Mouse (Mus musculus) CH12.LX (cell line): ENCODE measurements around the gene Lyz1. TPM values are rescaled to one million over a fixed set of nuclear protein-coding genes. Genes with fewer than 3 reads are reported as not detected.

Experiments
- DNase-seq: peaks from one replicate; pipeline ENCODE4 v3.0.0-alpha.2; 2013; ENCODE audit errors: extremely low read depth
- H3K27ac ChIP-seq: 2 replicates; pipeline ENCODE4 v1.5.1; 2012; ENCODE audit warnings: low read depth, mild to moderate bottlenecking, control low read depth, moderate library complexity; ENCODE audit not compliant: insufficient read depth
- H3K27me3 ChIP-seq: replicated peaks from 2 replicates; pipeline ENCODE3; 2012; ENCODE audit warnings: inconsistent platforms
- H3K36me3 ChIP-seq, 2 experiments: replicated peaks in 1 of 2; 2 replicates each; pipeline versions ENCODE3 to v1.6.1; 2012; ENCODE audit warnings: inconsistent platforms in 1 of 2, low read length in 1 of 2, mild to moderate bottlenecking in 1 of 2, mixed read lengths in 1 of 2, moderate library complexity in 1 of 2; ENCODE audit not compliant: control insufficient read depth in 1 of 2, insufficient read depth in 1 of 2
- H3K4me1 ChIP-seq, 2 experiments: 2 replicates each; pipeline ENCODE4 v1.6.1; 2012; ENCODE audit warnings: inconsistent platforms in 1 of 2, moderate library complexity in 1 of 2; ENCODE audit not compliant: insufficient read depth in 2 of 2, control insufficient read depth in 1 of 2
- H3K4me2 ChIP-seq: 2 replicates; pipeline ENCODE4 v1.6.1; 2012; ENCODE audit warnings: low read depth, mild to moderate bottlenecking, control low read depth; ENCODE audit not compliant: poor library complexity, insufficient read depth, severe bottlenecking
- H3K4me3 ChIP-seq, 3 experiments: fragments of 150-350 bp in 1 of 3; sonication (generic) in 1 of 3; replicated peaks in 1 of 3; 2 replicates each; pipeline versions ENCODE3 to v1.5.1; 2011 to 2012; ENCODE audit warnings: low read depth in 2 of 3, low read length in 2 of 3, mild to moderate bottlenecking in 2 of 3, moderate library complexity in 2 of 3, control low read depth in 1 of 3, improper control_type of control experiment in 1 of 3, inconsistent platforms in 1 of 3, mixed read lengths in 1 of 3; ENCODE audit not compliant: poor library complexity in 1 of 3
- H3K79me2 ChIP-seq: replicated peaks from 2 replicates; pipeline ENCODE4 v1.6.1; 2012; ENCODE audit warnings: mild to moderate bottlenecking, moderate library complexity; ENCODE audit not compliant: control insufficient read depth, poor library complexity, insufficient read depth, severe bottlenecking; ENCODE audit errors: extremely low read depth
- H3K9ac ChIP-seq: 2 replicates; pipeline ENCODE4 v1.6.1; 2012; ENCODE audit warnings: low read depth, mild to moderate bottlenecking, control low read depth, moderate library complexity; ENCODE audit not compliant: insufficient read depth
- H3K9me3 ChIP-seq: replicated peaks from 2 replicates; pipeline ENCODE3; 2012; ENCODE audit warnings: low read length, inconsistent platforms, mixed read lengths
- BHLHE40 ChIP-seq: IDR thresholded peaks from 2 replicates; pipeline ENCODE4 v1.6.1; 2011; ENCODE audit warnings: mild to moderate bottlenecking, low read depth, low read length, improper control_type of control experiment
- E2F4 ChIP-seq: IDR thresholded peaks from 2 replicates; pipeline ENCODE4 v1.6.1; 2011; ENCODE audit warnings: low read depth, low read length, improper control_type of control experiment; ENCODE audit not compliant: insufficient replicate concordance
- ETS1 ChIP-seq: conservative IDR thresholded peaks from 2 replicates; pipeline ENCODE4 v1.6.1; 2012; ENCODE audit warnings: low read depth, mild to moderate bottlenecking, inconsistent platforms, low read length, improper control_type of control experiment, moderate library complexity
- GABPA ChIP-seq: IDR thresholded peaks from 2 replicates; pipeline ENCODE4 v1.6.1; 2012; ENCODE audit warnings: low read depth, low read length, improper control_type of control experiment, inconsistent platforms; ENCODE audit not compliant: insufficient replicate concordance
- IRF4 ChIP-seq: IDR thresholded peaks from 2 replicates; pipeline ENCODE4 v1.6.1; 2014; ENCODE audit warnings: low read depth, mild to moderate bottlenecking, inconsistent platforms, low read length, improper control_type of control experiment
- JUND ChIP-seq: conservative IDR thresholded peaks from 2 replicates; pipeline ENCODE4 v1.6.1; 2011; ENCODE audit warnings: low read depth, low read length, improper control_type of control experiment
- MAFK ChIP-seq: IDR thresholded peaks from 2 replicates; pipeline ENCODE4 v1.6.1; 2011; ENCODE audit warnings: low read length, improper control_type of control experiment; ENCODE audit not compliant: insufficient replicate concordance
- MAZ ChIP-seq: IDR thresholded peaks from 2 replicates; pipeline ENCODE4 v1.6.1; 2012; ENCODE audit warnings: low read depth, mild to moderate bottlenecking, inconsistent platforms, low read length, improper control_type of control experiment, moderate library complexity
- MEF2A ChIP-seq: IDR thresholded peaks from 2 replicates; pipeline ENCODE4 v1.6.1; 2014; ENCODE audit warnings: low read depth, mild to moderate bottlenecking, inconsistent platforms, low read length, improper control_type of control experiment, borderline replicate concordance
- MYC ChIP-seq: IDR thresholded peaks from 2 replicates; pipeline ENCODE4 v1.6.1; 2011; ENCODE audit warnings: low read depth, mild to moderate bottlenecking, improper control_type of control experiment, low read length
- NELFE ChIP-seq: IDR thresholded peaks from 2 replicates; pipeline ENCODE4 v1.6.1; 2011; ENCODE audit warnings: low read depth, low read length, improper control_type of control experiment
- PAX5 ChIP-seq: IDR thresholded peaks from 2 replicates; pipeline ENCODE4 v1.6.1; 2012; ENCODE audit warnings: low read length, inconsistent platforms, mixed read lengths
- POLR2A ChIP-seq: IDR thresholded peaks from 2 replicates; pipeline ENCODE4 v1.6.1; 2011; ENCODE audit warnings: low read depth, mild to moderate bottlenecking, improper control_type of control experiment, low read length
- POLR2AphosphoS2 ChIP-seq: IDR thresholded peaks from 2 replicates; pipeline ENCODE4 v1.6.1; 2011; ENCODE audit warnings: low read depth, low read length, improper control_type of control experiment
- RAD21 ChIP-seq: IDR thresholded peaks from 2 replicates; pipeline ENCODE4 v1.6.1; 2011; ENCODE audit warnings: low read depth, mild to moderate bottlenecking, low read length, improper control_type of control experiment, moderate library complexity
- RCOR1 ChIP-seq: conservative IDR thresholded peaks from 2 replicates; pipeline ENCODE4 v1.6.1; 2012; ENCODE audit warnings: low read depth, mild to moderate bottlenecking, inconsistent platforms, low read length, improper control_type of control experiment
- SIN3A ChIP-seq: IDR thresholded peaks from 2 replicates; pipeline ENCODE4 v1.6.1; 2012; ENCODE audit warnings: low read length, improper control_type of control experiment, inconsistent platforms
- SMC3 ChIP-seq: IDR thresholded peaks from 2 replicates; pipeline ENCODE4 v1.6.1; 2011; ENCODE audit warnings: low read depth, low read length, improper control_type of control experiment
- USF1 ChIP-seq: IDR thresholded peaks from 2 replicates; pipeline ENCODE4 v1.6.1; 2014; ENCODE audit warnings: low read depth, mild to moderate bottlenecking, inconsistent platforms, low read length, improper control_type of control experiment
- USF2 ChIP-seq: conservative IDR thresholded peaks from 2 replicates; pipeline ENCODE4 v1.6.1; 2011; ENCODE audit warnings: low read depth, low read length, improper control_type of control experiment
- ZC3H11A ChIP-seq: IDR thresholded peaks from 2 replicates; pipeline ENCODE4 v1.6.1; 2012; ENCODE audit warnings: low read depth, mild to moderate bottlenecking, inconsistent platforms, low read length, improper control_type of control experiment
- ZMIZ1 ChIP-seq: IDR thresholded peaks from 2 replicates; pipeline ENCODE4 v1.6.1; 2012; ENCODE audit warnings: low read depth, mild to moderate bottlenecking, inconsistent platforms, low read length, improper control_type of control experiment
- ZNF384 ChIP-seq: IDR thresholded peaks from 2 replicates; pipeline ENCODE4 v1.6.1; 2012; ENCODE audit warnings: low read depth, low read length, improper control_type of control experiment, inconsistent platforms
- dilution Hi-C: fragments of 300-500 bp; cut with MboI; formaldehyde crosslinking; loops from 2 replicates; pipeline ENCODE4 v1.14.3; 2020; ENCODE audit warnings: low sequenced_read_pairs; ENCODE audit not compliant: extremely low pct_unique_long_range_greater_than_20kb, extremely low pct_ligation_motif_present
- in situ Hi-C: fragments of 300-500 bp; cut with MboI; formaldehyde crosslinking; loops from 3 replicates; pipeline ENCODE4 v1.14.3; 2019; ENCODE audit warnings: low sequenced_read_pairs, low pct_ligation_motif_present, low pct_unique_long_range_greater_than_20kb, mixed read lengths
- polyA plus RNA-seq: library from polyadenylated mRNA; unstranded; fragments of >175 nt; gene quantifications from 2 replicates; pipeline ENCODE4 v1.2.1, GENCODE M21; 2012; ENCODE audit warnings: low read depth; ENCODE audit not compliant: insufficient read length
- total RNA-seq, 2 experiments: library from RNA; depleted of rRNA; stranded (reverse); fragments of 300-350 nt in 1 of 2; fragments of >200 nt in 1 of 2; gene quantifications; 2 replicates each; pipeline ENCODE4 v1.2.3; 2012 to 2014

Gene Lyz1
- total and polyA plus RNA-seq, 3 experiments = not detected

- H3K36me3 ChIP-seq = no peaks in the 10 kb centered on the region
Observed at GRCm38 (mm10) chr10:117316391-117316790, 23.7 kb upstream of the Lyz1 start.

GRCm38 (mm10) chr10:117313133-117313532, 20.5 kb upstream of the Lyz1 start:
- Histone ChIP-seq H3K4me2 (no peak overlapping the region), H3K36me3 (no peaks in the 10 kb centered on the region), H3K4me1 (no peaks in the 10 kb centered on the region), H3K27ac (no peak overlapping the region), H3K27me3 (no peaks in the 10 kb centered on the region), H3K79me2 (no peaks in the 10 kb centered on the region), H3K9me3 (no peaks in the 10 kb centered on the region), H3K9ac (no peak overlapping the region), H3K4me3 (no peak overlapping the region)
- dilution Hi-C loops (no loop called here), in situ Hi-C loops (no loop called here)
- TF ChIP-seq USF1 = no peak
- no peak for TF ChIP-seq RAD21
- no peak for TF ChIP-seq E2F4
- no peak for TF ChIP-seq MEF2A
- TF ChIP-seq ETS1 = no peak
- TF ChIP-seq MAZ = no peak
- TF ChIP-seq NELFE = no peak
- TF ChIP-seq ZC3H11A = no peak
- no peak for DNase-seq

More at GRCm38 (mm10) chr10:117316391-117316790, 23.7 kb upstream of the Lyz1 start:
- 0 out of 4 replicates have a peak, but pooled peaks cover 4 to 6% of the 10 kb centered on the region in 2 experiments for H3K4me1 ChIP-seq
- H3K9me3 ChIP-seq = no peaks in the 10 kb centered on the region
- DNase-seq = no peak
- no peaks in the 10 kb centered on the region for H3K79me2 ChIP-seq
- no peak overlapping the region for H3K27ac ChIP-seq
- no peak overlapping the region for H3K9ac ChIP-seq
- H3K4me3 ChIP-seq = no peak overlapping the region
- TF ChIP-seq MAZ (no peak), MAFK (no peak), ZMIZ1 (no peak), SMC3 (no peak), RCOR1 (no peak), IRF4 (no peak), GABPA (no peak), PAX5 (no peak), JUND (no peak), POLR2AphosphoS2 (no peak), POLR2A (no peak), BHLHE40 (no peak), MYC (no peak), USF2 (no peak), ZNF384 (no peak), SIN3A (no peak), NELFE (no peak)
- H3K27me3 ChIP-seq = no peaks in the 10 kb centered on the region
- dilution Hi-C loops (no loop called here), in situ Hi-C loops (no loop called here)
- H3K4me2 ChIP-seq = no peak overlapping the region
